Mouse (Mus musculus): ENCODE data around the gene Crhr1.

DNA sequence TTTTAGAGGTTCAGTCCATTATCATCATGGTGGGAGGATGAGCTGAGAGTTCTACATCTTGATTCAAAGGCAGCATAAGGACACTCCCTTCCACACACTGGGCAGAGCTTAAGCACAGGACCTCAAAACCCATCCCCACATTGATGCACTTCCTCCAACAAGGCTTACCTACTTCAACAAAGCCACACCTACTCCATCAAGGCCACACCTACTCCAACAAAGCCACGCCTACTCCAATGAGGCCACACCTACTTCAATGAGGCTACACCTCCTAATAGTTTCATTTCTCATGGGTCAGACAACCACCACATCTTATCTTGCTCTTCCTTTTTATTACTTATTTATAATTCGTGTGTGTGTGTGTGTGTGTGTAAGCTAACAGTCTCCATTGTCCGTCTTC lies 76.4 kb downstream of the Crhr1 start:
- TF ChIP-seq POLR2A (IDR thresholded peaks at IDR 0.05; ENCODE audit: borderline replicate concordance, control insufficient read depth, low read depth, low read length) = no peak
- no peak for TF ChIP-seq CTCF (IDR thresholded peaks at IDR 0.05; ENCODE audit: control insufficient read depth, insufficient read depth, low read length)

Measured in bone marrow, adult 2 months (tissue).